Mouse (Mus musculus) ES-E14 (cell line): ENCODE data around the gene Aco2. TPM values are rescaled to one million over a fixed set of nuclear protein-coding genes. Genes with fewer than 3 reads are reported as not detected.
"Not testable (repeated sequence)": the region's sequence is repeated elsewhere in the genome, so short reads cannot be mapped to it uniquely, and the experiment has no call there.

ENCODE experiments used
- DNase-seq: peaks from one replicate; pipeline ENCODE4 v3.0.0-alpha.2; 2013; ENCODE audit warnings: low read depth, low spot score
- H3K27ac ChIP-seq: 2 replicates; pipeline ENCODE4 v1.5.1; 2012; ENCODE audit warnings: low read depth, mild to moderate bottlenecking, low read length, moderate library complexity, mixed read lengths; ENCODE audit not compliant: poor library complexity, insufficient read depth, severe bottlenecking
- H3K36me3 ChIP-seq: 2 replicates; pipeline ENCODE4 v1.6.1; 2012; ENCODE audit warnings: mild to moderate bottlenecking, low read length, moderate library complexity, mixed read lengths; ENCODE audit not compliant: control insufficient read depth, poor library complexity, insufficient read depth, severe bottlenecking
- H3K4me1 ChIP-seq, 2 experiments: fragments of 150-350 bp in 1 of 2; sonication (generic) in 1 of 2; 2 replicates each; pipeline ENCODE4 v1.6.1; 2012; ENCODE audit warnings: low read length in 2 of 2, mild to moderate bottlenecking in 1 of 2, mixed read lengths in 1 of 2; ENCODE audit not compliant: control insufficient read depth in 2 of 2, insufficient read depth in 2 of 2, poor library complexity in 1 of 2
- H3K4me3 ChIP-seq, 2 experiments: fragments of 150-350 bp in 1 of 2; sonication (generic) in 1 of 2; 2 replicates each; pipeline ENCODE4 v1.5.1; 2012; ENCODE audit warnings: low read length in 2 of 2, low read depth in 1 of 2, mild to moderate bottlenecking in 1 of 2, mixed read lengths in 1 of 2; ENCODE audit not compliant: insufficient read depth in 1 of 2, poor library complexity in 1 of 2, severe bottlenecking in 1 of 2
- H3K9ac ChIP-seq: 2 replicates; pipeline ENCODE4 v1.6.1; 2012; ENCODE audit warnings: low read depth, mild to moderate bottlenecking, low read length, mixed read lengths; ENCODE audit not compliant: poor library complexity, insufficient read depth, severe bottlenecking
- H3K9me3 ChIP-seq: fragments of 150-350 bp; sonication (generic); 2 replicates; pipeline ENCODE4 v1.6.1; 2012; ENCODE audit warnings: low read depth, mild to moderate bottlenecking, low read length; ENCODE audit not compliant: control insufficient read depth, insufficient read depth
- CHD2 ChIP-seq: IDR thresholded peaks from 2 replicates; pipeline ENCODE4 v1.6.1; 2014; ENCODE audit warnings: mild to moderate bottlenecking, low read depth, low read length, inconsistent platforms
- HCFC1 ChIP-seq: IDR thresholded peaks from 2 replicates; pipeline ENCODE4 v1.6.1; 2012; ENCODE audit warnings: low read length, inconsistent platforms, borderline replicate concordance; ENCODE audit not compliant: insufficient read depth
- MAFK ChIP-seq: IDR thresholded peaks from 2 replicates; pipeline ENCODE4 v1.6.1; 2014; ENCODE audit warnings: mild to moderate bottlenecking, low read depth, low read length, inconsistent platforms; ENCODE audit not compliant: insufficient read depth
- ZC3H11A ChIP-seq: IDR thresholded peaks from 2 replicates; pipeline ENCODE4 v1.6.1; 2012; ENCODE audit warnings: low read depth, mild to moderate bottlenecking, inconsistent platforms, low read length, borderline replicate concordance
- ZNF384 ChIP-seq: IDR thresholded peaks from 2 replicates; pipeline ENCODE4 v1.6.1; 2012; ENCODE audit warnings: low read depth, low read length, inconsistent platforms
- in situ Hi-C, 2 experiments: fragments of 600-800 bp; cut with MboI; formaldehyde crosslinking; loops; one replicate each; pipeline ENCODE4 v1.15.1; 2025; ENCODE audit warnings: low sequenced_read_pairs in 2 of 2, inconsistent platforms in 1 of 2; ENCODE audit not compliant: unreplicated experiment in 2 of 2
- total RNA-seq: library from RNA; depleted of rRNA; stranded (reverse); fragments of 300-350 nt; gene quantifications from 2 replicates; pipeline ENCODE4 v1.2.3, GENCODE M21; 2012

Aco2 gene
- total RNA-seq, 1 experiment: 444 TPM

DNA sequence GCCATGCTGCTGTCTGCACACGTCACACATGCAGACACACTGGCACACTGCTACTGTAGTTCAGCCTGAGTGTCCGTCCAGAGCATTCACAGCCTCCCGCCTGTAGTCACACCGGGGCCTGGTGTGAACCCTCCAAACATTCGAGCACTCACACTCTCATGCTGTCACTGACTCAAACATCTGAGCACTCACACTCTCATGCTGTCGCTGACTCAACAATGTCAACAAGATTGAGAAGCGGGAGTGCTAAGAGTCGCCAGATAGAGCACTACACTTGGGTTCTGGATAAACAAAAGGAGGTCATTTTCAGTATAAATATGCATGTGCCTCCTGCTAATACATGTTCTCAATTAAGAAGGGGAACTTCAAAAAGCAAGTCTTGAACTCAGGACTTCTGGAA is 35.8 kb downstream of the Aco2 start:
- DNase-seq: no peak
- no peaks in the 10 kb centered on the region; the same call in 1 of the 2 replicates for H3K9me3 ChIP-seq
- peaks cover 56% of the 10 kb centered on the region for H3K36me3 ChIP-seq
- TF ChIP-seq HCFC1 (no peak), CHD2 (no peak), ZC3H11A (no peak), ZNF384 (no peak), MAFK (no peak)
- no peak overlapping the region for H3K27ac ChIP-seq
- H3K4me1 ChIP-seq: peaks cover 0 to 4% of the 10 kb centered on the region in 2 experiments; a peak in 1 of 4 replicates
- in situ Hi-C loops: no loop called here
- H3K9ac ChIP-seq: no peak overlapping the region
- H3K4me3 ChIP-seq: no peak overlapping the region

DNA sequence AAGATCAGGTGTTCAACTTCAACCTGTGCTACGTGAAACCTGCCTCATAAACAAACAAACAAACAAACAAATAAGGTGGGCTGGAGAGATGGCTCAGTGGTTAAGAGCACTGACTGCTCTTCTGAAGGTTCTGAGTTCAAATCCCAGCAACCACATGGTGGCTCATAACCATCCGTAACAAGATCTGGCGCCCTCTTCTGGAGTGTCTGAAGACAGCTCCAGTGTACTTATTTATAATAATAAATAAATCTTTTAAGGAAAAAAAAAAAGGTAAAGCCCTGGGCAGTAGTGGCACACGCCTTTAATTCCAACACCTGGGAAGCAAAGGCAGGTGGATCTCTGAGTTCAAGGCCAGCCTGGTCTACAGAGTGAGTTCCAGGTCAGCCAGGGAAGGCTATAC is 36.7 kb downstream of the Aco2 start:
- DNase-seq, H3K9me3 ChIP-seq, H3K9ac ChIP-seq, H3K27ac ChIP-seq, H3K4me1 ChIP-seq, in situ Hi-C loops, H3K4me3 ChIP-seq: not testable (repeated sequence)
- peaks cover 60% of the 10 kb centered on the region for H3K36me3 ChIP-seq

DNA sequence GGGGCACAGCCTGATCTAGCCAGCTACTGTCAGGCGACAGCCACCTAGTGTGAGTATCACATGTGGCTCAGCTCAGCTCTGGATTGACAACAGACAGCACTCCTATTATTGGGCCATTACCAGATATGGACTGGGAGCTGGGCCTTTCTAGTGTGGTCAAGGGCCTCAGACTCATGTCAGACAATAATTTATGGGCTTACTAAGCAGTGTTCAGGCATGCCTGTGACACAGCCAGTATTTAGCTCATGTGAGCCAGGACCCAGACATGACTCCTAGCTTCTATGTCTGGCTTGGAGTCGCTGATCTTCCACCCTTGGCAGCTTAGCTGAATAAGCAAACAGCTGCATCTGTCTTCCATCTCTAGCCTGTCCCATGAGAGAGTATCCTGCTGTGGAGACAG is 40.4 kb downstream of the Aco2 start:
- H3K27ac ChIP-seq: no peak overlapping the region
- no peak overlapping the region for H3K9ac ChIP-seq
- in situ Hi-C loops: no loop called here
- TF ChIP-seq HCFC1: no peak
- no peak for TF ChIP-seq MAFK
- no peak for TF ChIP-seq CHD2
- TF ChIP-seq ZC3H11A: no peak
- no peak for TF ChIP-seq ZNF384
- no peaks in the 10 kb centered on the region; the same call in 1 of the 2 replicates for H3K9me3 ChIP-seq
- no peak overlapping the region for H3K4me3 ChIP-seq
- DNase-seq: no peak
- peaks cover 0 to 4% of the 10 kb centered on the region in 2 experiments; a peak in 1 of 4 replicates for H3K4me1 ChIP-seq
- H3K36me3 ChIP-seq: peaks cover 73% of the 10 kb centered on the region

DNA sequence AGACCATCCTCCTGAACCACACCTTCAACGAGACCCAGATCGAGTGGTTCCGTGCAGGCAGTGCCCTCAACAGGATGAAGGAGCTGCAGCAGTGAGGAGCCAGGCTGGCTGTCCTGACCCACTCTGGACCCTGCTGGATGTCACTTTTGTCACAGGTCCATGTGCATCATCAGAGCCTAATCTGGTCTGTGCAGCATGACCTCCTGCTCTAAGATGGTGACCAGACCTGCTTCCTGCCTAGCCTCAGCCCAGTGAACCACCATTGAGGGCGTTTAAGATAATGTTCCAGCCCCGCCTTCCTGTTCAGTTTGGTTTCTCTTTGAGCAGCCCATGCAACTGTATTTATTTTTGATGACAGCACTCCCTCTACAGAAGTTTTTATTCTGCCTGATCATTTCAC is 42.6 kb downstream of the Aco2 start:
- H3K36me3 ChIP-seq: peaks cover 70% of the 10 kb centered on the region
- no peaks in the 10 kb centered on the region for H3K9me3 ChIP-seq
- H3K4me3 ChIP-seq: no peak overlapping the region
- DNase-seq: no peak
- TF ChIP-seq ZC3H11A (no peak), MAFK (no peak), CHD2 (no peak), ZNF384 (no peak), HCFC1 (no peak)
- H3K4me1 ChIP-seq: peaks cover 0 to 4% of the 10 kb centered on the region in 2 experiments; a peak in 1 of 4 replicates
- no peak overlapping the region for H3K9ac ChIP-seq
- H3K27ac ChIP-seq: no peak overlapping the region
- in situ Hi-C loops: no loop called here

DNA sequence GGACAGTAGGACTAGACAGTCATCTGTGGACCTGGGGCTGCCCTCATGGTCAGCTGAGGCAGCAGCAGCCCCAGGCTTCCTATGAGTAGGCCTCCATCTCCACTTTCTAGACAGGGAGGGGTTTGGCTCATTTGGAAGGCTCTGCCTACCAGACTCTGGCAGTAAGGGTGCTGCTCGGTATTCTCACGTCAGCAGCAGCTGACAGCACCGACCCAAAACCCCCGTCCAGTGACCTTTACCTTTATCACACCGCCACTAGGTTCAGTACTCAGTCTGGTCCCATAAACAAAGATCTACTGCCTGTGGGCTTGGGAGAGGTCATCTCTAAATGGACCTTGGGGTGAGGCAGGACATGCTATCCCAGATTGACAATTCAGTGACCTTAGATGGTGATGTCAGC is 43.6 kb downstream of the Aco2 start:
- in situ Hi-C loops: no loop called here
- Histone ChIP-seq H3K27ac (no peak overlapping the region), H3K4me1 (peaks cover 0 to 4% of the 10 kb centered on the region in 2 experiments; a peak in 1 of 4 replicates), H3K9me3 (no peaks in the 10 kb centered on the region), H3K4me3 (no peak overlapping the region), H3K36me3 (peaks cover 60% of the 10 kb centered on the region), H3K9ac (no peak overlapping the region)
- TF ChIP-seq HCFC1: no peak
- no peak for DNase-seq
